Mouse (Mus musculus): ENCODE data around the gene Lrrc27.

Lrrc27 gene

DNA sequence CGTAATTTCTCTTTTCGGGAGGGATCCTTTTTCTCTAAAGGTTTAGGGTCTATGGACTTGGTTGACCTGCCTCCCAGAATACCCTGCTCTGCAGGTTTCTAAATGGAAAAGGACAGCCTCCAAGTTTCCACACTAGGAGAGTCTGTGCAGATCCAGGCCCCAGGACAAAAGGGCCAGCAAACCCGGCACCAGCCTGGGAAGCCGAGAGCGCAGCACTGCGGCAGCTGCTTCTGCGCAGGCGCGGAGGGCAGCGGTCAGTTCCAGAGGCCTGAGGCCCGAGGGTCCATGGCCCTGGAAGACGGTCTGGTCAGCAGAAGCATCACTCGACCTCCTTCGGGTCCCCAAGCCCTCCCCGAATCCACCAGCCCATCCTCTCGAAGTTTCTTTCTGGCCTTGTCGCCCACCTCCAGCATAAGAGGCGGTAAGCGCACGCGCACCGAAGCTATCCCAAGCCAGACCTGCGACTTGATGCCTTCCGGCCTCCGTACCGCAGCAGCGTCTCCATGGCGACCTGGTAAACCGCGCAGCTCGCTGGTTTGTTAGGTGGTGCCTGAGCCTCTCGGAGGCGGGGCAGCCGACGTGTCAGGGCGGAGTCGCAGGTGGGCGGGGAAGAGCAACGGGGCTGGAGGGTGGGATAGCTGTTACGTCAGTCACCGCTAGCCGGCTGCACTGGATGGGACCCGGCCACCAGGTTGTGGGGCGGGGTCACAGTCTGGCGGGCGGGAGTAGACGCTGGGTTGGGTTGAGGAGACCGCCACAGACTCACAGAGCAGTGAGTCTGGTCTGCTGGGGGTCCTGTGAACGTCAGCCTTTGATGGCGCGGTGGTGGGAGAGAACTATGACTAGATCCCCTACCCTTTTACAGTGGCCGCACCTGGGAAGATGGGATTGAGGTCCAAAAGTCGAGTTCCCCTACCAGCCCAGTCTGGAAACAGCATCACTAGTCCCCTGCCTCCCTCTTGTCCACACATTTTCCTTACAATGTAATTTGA, at the start of gene Lrrc27, which contains the start of gene Stk32c:
Gene Lrrc27 (plus strand): TSS at position 235 of the 992 bp plus-strand sequence.
Gene Stk32c (minus strand): TSS at position 554 of the 992 bp plus-strand sequence.
- peak; percentile 99 for DNase-seq

DNA sequence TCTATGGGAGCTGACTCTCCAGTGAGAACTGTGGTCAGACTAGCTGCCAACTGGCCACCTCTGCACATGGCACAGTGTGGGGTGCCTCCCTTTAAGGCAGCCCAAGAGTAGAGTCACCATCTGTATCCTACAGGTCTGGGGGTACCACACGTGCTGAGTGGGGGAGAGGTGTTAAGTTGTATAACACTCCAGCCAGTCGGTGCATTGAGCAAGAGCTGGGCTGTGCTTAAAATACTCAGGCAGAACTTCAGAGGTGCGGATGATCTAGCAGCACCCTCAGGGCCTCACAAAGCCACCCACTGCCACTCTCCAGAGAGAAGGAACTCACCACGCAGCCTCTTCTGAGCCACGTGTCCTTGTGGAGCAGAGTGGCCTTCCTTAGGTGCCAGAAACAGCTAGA, 48.4 kb upstream of the Lrrc27 start:
- DNase-seq = no peak

GRCm38 (mm10) chr7:139169143-139169542, 43.6 kb upstream of the Lrrc27 start:
- DNase-seq = no peak

- no peak for DNase-seq
These were observed 33.5 kb upstream of the Lrrc27 start for GRCm38 (mm10) chr7:139179299-139179698.

DNA sequence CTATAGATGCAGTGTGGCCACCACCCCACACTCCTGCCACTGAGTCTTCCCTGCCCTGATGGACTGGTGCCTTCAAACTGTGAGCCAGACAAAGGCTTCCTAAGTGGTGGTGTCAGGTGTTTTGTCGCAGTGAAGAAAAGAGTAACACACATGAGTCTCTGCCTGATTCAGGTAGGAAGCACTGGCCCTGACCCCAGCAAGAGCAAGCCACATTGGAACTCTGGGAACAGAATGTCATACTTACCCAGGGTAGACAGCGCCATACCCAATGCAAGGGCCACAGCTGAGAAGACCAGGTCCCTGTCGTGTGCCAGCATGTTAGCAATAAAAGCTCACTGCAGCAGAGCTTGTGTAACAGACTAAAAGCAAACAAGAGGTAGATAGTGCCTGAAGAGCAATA, 32.7 kb upstream of the Lrrc27 start:
- DNase-seq = no peak

GRCm38 (mm10) chr7:139184396-139184795, 28.4 kb upstream of the Lrrc27 start:
- no peak for DNase-seq

- DNase-seq = no peak
These were observed 27.9 kb upstream of the Lrrc27 start for GRCm38 (mm10) chr7:139184846-139185245.

DNA sequence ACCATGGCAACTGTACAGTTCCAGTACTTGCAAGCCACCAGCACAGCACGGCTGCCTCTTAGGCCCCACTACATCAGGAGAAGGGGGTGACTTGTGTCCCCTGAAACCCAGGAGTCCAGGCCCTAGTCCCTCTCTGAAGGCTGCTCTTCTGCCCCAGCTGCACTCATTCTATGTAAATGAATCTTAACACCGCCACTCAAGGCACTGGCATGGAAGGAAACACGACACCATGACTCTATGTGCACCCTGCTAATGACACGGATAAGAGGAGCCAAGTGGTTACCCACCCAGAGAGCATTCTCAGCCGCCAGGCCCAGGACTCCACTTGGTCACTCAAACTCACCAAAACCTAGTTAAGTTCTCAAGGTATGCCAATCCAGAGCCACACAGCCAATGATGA, 26.8 kb upstream of the Lrrc27 start:
- no peak for DNase-seq

- DNase-seq = no peak
These were observed 26.4 kb upstream of the Lrrc27 start for GRCm38 (mm10) chr7:139186436-139186835.

DNA sequence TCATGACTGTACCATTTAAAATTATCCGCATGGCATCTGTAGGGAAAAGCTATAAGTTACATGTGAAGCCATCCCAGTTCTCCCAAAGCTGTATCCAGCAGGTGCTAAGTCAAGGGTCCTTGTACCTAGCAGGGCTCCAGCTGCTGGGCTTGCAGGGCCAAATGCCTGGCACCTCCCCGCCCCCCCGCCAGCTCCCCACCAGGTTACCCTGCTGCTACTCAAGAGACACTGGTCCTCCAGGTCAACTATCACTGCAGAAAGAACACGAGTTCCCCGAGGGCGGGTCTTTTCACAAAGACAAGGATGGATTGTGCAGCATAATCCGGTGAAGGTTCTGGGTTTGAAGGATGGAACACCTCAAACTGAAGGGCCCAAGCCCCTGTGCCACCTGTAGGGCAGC, 25.5 kb upstream of the Lrrc27 start:
- no peak for DNase-seq

DNA sequence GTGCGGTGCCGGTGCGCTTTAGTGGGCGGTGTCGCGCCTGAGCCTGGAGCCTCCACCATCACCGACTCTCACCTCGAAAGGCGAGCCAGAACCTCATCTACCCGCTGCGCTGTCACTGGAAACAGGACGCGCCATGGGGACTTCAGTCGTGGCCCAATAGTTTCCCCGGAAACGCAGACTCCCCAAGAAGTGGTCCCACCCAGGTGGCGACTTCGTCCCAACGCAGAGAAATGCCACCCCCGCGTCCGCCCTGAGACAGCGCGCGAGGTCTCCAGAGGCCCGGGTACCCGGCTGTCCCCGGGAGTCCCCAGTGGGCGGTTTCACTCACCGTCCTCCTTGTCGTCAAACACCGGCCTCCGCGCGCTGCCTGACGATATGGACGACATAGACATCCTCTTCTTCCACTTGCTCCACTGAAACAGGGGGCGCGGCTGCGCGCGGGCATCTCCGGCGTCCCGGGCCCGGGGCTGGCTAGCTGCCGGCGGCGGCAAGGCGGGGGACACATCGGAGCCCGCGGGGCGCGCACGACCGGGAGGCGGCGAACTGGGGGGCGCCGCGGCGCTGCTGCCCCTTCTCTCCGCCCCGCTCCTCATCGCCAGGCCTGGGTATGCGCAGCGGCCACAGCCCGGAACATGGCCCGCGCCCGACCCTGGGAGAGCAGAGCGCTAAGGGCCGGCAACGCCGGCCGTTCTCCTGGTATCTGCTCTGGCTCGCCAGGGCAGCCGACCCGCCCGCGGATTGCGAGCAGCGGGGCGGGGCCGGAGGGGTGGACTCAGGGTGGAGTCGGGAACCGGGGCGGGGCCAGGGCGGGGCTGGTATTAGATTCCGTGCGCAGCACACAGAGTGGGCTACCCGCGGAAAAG, 24.8 kb upstream of the Lrrc27 start:
- peak; percentile 67 for DNase-seq

GRCm38 (mm10) chr7:139188634-139189207, 24.1 kb upstream of the Lrrc27 start:
- no peak for DNase-seq

DNA sequence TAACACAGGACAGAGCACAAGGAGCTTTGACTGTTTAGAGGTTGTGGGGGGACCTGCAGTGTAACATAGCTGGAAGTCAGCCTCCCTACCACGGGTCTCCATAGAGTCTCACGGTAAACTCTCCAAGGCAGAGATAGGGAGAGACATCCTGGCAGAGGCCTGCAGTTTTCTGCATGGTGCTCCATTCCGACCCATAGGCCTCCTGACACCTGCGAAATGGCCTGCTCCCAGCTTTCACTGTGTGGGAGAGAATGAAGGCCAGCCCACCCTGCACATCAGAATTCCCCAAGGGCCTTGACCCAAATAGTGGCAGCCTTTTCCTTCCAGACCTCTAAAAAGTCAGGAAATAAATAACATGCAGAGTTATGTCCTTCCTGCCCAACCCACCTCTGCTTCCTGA, 22.2 kb upstream of the Lrrc27 start:
- DNase-seq = no peak

GRCm38 (mm10) chr7:139191619-139192018, 21.2 kb upstream of the Lrrc27 start:
- DNase-seq = no peak

GRCm38 (mm10) chr7:139197022-139197421, 15.8 kb upstream of the Lrrc27 start:
- no peak for DNase-seq

GRCm38 (mm10) chr7:139200108-139200507, 12.7 kb upstream of the Lrrc27 start:
- peak; percentile 65 for DNase-seq

DNA sequence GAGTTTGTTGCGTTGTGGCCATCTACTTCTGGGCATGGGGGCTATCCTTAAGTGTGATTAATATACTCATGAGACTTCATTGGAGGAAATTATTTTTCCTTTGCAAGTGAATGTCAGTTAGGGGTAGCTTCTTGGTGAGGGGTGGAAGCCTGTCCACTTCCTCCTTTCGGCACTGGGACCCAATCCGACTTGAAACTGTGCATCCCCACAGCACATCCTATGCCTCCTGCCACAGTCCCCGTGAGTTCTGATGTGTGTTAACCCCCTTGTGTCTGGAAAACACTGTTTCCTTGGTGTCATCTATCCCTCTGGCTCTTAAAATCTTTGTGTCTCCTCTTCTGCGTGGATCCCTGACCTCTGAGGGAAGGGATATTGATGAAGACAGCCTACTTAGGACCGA, 11.6 kb upstream of the Lrrc27 start:
- DNase-seq = no peak

- peak; percentile 44 for DNase-seq
These were observed 4.6 kb upstream of the Lrrc27 start for GRCm38 (mm10) chr7:139208023-139208772.

GRCm38 (mm10) chr7:139208773-139209095, 4.1 kb upstream of the Lrrc27 start:
- DNase-seq = no peak

DNA sequence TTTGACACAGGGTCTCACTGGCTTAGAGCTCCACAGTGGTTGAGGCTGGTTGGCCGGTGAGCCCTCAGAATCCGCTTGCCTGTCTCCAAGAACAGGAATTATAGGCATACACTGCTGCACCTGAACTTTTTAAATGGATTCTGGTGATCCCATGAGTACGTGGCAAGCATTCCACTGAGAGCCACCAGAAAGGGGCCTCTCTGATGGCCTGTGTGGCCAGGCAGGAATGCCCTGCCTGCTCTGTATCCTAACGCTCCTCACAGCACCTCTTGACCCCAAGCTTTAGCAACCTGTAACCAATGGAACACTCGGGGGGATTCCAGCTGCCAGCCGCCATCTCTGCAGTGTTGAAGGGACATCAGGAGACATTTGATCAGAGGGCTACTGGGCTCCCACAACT, 1.0 kb upstream of the Lrrc27 start:
- DNase-seq = peak; percentile 41

DNA sequence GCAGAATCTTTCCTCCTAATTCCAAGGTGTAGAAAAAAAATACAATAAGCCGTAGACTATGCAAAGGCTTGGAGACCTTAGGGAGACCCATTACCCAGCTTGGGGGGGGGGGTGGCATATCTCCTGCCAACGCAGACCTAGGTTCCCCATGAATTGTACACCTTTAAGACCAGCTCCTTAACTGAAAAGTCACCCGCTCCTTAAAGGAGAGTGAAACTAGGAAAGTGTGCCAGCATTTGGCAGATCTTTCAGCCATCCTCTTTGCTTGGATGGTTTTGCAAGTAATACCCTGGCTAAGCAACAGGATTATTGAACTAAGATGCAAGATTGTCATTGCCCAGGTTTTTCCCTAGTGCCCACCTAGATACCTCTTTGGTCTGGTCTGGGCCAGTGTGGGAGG, 963 bp downstream of the Lrrc27 start:
- DNase-seq = peak; percentile 52

DNA sequence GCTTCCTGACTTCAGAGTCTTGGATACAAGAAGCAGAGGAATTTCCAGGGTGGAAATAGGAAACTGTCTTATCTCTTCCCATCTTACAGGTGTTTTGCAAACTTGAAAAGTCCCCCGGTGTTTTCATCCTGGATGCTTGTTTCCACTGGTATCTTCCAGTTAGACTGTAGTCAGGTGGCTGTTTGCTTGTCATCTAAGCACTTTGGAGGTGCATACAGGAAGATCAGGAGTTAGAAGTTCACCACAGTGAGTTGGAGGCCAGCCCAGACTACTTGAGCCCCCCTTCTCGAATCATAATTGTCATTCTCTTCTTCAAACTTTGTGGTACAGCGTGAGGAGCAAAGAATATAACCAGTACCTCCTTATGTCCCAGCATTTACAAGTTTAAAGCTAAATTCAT, 1.4 kb downstream of the Lrrc27 start:
- DNase-seq = peak; percentile 43

Data from cerebellum, adult 9-11 months (tissue).